Mouse (Mus musculus) frontal cortex, postnatal 14 days (tissue): ENCODE results near the gene Atcay.
A peak's percentile ranks its signal among the peaks of the same experiment; 100 is the strongest.
"Not testable (repeated sequence)": the region's sequence is repeated elsewhere in the genome, so short reads cannot be mapped to it uniquely, and the experiment has no call there.

Source experiments
- DNase-seq, 2 experiments: peaks; one replicate each; pipeline ENCODE4 v3.0.0; 2022; ENCODE audit warnings: low spot score in 2 of 2

Gene Atcay

GRCm38 (mm10) chr10:81242021-81242420 is 11.4 kb upstream of the Atcay start:
- DNase-seq = no peak

DNA sequence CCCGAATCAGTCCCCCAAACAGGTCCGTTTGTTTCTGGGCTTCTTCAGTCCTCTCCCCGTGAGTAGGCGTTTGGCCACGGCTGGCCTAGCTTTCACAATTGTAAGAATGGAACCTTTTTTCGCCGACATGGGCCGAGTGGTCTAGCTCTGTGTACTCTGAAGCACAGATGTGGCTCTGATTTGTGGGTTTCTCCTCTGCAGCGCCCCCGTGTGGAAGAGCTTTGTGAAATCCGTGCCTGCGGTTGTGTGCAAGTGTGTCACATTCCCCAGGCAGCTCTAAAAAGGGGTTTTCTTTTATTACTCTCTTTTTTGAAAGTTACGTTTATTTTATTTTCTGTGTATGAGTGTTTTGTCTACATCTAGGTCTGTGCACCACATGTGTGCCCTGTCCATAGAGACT is 10.2 kb upstream of the Atcay start:
- DNase-seq = peak in 1 of 2 experiments; percentile 60

DNA sequence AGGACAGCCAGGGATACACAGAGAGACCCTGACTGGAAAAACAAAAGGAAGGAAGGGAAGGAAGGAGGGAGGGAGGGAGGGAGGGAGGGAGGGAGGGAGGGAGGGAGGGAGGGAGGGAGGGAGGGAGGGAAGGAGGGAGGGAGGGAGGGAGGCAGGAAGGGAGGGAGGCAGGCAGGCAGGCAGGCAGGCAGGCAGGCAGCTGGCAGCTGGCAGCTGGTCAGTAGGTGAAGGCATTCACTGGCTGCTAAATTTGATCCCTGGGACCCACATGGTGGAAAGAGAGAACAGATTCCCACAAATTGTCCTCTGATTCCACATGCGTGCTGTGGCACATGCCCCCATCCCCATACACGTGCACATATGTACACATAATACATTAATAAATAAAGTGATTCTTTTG is 8.0 kb upstream of the Atcay start:
- DNase-seq = no peak

DNA sequence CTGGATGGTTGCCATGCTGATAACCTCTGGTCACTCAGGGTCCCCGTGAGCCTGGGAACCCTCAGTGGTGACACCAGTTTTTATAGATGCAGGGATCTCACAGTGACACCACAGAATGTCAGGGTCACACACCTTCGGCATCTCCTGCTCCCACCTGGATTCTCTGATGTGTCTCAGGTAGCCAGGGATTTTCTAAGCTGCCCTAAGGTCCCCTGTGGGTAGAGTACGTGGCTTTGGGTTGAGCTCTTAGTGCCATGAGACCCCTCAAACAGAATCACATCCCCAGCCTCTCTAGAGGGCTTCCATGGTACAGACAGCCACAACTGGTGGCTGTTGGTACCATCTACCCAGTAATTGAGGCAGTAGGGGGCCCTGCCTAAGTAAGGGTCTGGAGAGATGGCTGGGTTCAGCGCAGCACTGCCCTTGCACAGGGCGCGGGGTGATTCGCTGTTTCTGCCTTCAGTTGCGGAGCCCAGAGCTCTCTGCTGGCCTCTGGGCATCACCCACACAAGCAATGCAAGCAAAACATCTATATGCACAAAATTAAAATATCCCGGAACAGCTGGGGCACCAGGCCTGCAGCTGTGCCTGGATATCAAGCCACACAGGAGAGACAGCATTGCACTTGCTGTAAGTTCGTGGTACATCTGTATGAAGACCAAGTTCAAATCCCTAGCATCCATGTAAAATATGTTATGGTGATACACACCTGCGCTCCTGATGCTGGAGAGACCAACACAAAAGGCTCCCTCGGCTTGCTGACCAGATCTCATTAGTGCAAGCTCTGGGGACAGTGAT is 6.0 kb upstream of the Atcay start:
- no peak for DNase-seq

DNA sequence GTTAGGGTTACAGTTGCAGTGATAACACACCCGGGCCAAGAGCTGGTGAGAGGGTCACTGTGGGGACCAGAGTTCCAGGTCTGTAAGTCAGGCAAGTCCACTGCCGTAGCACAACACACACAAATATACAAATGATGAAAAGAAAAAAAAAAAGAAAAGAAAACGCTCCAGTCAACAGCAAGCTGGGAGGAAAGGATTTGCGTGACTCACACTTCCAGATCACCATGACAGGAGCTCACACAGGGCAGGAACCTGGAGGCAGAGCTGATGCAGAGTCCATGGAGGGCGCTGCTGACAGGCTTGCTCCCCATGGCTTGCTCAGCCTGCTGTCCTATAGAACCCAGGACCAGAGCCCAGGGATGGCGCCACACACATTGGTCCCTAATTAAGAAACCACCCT is 3.6 kb upstream of the Atcay start:
- DNase-seq = no peak

DNA sequence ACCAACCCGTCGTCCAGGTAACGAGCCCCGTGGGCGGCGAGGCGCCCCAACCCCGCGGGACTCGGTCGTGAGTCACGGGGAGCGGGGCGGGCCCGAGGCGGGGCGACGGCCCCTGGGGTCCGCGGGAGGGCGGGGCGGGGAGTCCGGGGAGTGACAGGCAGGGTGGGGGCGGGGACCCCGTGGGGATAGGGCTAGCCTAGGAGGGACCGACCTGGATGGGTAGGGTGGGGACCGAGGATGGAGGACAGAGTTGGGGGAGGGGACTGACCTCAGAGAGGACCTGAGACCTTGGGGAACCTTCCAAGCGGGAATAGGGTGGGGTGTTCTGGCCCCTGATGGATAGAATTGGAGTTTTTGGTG is 2.6 kb upstream of the Atcay start:
- DNase-seq = no peak

GRCm38 (mm10) chr10:81232580-81233225 is 2.1 kb upstream of the Atcay start, which contains the start of gene Zfr2:
TSS of gene Zfr2 (plus strand) at chr10:81233155.
- peak; percentile 91 to 94 for DNase-seq

- DNase-seq = no peak
Measured at GRCm38 (mm10) chr10:81231436-81231835, 803 bp upstream of the Atcay start.

- no peak for DNase-seq
Measured at GRCm38 (mm10) chr10:81229735-81230437, 747 bp downstream of the Atcay start.

GRCm38 (mm10) chr10:81223731-81224130 is 6.9 kb downstream of the Atcay start:
- not testable (repeated sequence) for DNase-seq

- DNase-seq = no peak
Measured at GRCm38 (mm10) chr10:81221402-81222015, 9.1 kb downstream of the Atcay start.

GRCm38 (mm10) chr10:81217964-81218363 is 12.7 kb downstream of the Atcay start:
- no peak for DNase-seq

DNA sequence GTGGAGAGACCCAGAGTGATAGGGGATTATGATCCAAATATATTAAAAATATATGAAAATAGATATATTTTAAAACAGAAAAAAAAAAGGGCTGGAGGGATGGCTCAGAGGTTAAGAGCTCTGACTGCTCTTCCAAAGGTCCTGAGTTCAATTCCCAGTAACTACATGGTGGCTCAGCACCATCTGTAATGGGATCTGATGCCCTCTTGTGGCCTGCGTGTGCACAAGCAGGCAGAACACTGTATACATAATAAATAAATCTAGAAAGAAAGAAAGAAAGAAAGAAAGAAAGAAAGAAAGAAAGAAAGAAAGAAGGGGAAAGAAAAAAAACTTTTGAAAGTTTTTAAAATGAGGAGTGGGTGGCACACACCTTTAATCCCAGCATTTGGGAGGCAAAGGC is 13.4 kb downstream of the Atcay start:
- DNase-seq = not testable (repeated sequence)

DNA sequence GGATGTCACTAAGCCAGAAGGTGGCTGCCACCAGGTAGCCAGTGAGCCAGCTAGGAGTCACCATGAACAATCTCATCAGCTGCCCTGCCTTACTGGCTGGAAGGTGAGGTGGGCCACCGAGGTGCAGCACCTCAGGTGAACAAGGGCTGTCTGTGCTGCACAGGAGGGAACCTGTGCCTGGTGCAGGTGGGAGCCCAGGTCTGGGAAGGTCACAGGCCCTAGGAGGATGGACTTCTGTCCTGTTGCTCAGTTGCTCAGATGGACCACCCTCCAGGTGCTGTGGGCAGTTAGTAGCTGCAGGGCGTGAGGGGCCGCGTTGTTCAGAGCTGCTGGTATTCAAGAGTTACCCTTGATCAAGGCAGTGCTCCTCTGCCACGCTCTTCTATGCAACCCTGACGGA is 13.8 kb downstream of the Atcay start:
- DNase-seq = no peak

DNA sequence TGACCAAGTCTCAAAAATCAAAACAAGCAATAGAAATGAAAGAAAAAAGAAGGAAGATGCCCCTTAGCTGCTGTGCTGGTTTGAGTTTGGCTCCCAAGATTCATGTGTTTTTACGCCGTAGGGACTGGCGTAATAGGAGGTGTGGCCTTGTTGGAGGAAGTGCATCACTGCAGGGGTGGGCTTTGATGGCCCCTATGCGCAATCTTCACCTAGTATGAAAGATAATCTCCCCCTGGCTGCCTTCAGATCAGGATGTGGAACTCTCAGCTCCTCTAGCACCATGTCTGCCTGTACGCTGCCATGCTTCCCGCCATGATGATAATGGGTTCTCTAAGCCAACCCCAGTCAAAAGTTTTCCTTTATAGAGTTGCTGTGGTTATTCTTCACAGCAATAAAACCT is 14.4 kb downstream of the Atcay start:
- DNase-seq = no peak

DNA sequence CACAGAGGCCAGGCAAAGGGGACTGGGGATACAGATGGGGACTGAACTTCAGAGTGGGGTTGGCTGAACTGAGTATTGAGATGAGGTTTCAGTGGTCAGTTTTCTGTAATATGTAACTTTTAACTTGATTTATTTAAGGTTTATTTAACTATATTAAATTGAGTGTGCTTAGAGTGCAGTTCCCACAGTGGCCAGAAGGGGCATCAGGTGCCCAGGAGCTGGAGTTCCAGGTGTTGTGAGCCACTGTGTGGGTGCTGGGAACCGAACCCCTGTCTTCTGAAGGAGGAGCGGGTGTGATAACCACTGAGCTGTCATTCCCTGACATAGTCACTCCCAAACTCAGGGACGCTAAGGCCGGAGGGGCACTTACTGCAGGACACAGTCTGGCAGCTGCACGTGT is 20.5 kb downstream of the Atcay start:
- DNase-seq = no peak

DNA sequence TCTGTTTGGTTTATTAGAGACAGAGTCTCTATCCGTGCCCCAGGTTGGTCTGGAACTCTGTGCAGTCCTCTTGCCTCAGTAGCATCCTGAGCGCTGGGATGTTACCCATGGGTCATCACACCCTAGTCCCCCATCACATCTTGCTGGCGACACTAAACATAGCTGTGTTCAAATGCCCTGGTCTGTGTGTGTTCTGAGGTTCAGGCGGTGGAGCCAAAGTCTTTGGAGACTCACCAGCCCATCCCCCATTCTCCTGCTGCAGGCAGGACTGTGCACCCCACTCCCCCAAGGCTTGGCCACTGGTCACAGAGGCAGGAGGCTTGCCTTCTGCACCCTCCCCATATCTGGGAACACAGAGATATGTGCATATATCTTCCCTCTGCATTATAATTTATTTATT is 26.5 kb downstream of the Atcay start:
- no peak for DNase-seq

DNA sequence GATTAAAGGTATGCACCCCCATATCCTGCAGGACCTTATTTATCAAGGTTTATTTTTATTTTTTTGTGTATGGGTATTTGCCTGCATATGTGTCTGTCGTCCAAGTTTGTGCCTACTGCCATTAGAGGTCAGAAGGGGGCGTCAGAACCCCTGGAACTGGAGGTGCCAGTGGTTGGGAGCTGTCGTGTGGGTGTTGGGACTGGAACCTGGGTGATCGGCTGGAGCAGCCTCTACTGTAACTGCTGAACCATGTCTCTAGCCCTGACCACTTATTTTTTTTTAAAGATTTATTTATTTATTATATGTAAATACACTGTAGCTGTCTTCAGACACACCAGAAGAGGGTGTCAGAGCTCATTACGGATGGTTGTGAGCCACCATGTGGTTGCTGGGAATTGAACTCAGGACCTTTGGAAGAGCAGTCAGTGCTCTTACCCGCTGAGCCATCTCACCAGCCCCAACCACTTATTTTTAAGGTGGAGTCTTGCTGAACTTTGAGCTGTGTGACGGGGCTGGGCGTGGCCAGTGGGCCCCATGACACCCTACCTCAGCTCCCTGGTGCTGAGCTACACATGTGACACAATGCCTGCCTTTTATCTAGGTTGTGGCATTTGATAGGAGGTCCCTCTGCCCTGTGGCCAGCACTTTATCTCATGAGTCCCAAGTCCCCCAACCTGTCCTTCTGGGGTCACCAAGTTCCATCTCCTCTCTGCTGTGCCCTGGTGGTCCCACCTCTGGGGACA is 27.5 kb downstream of the Atcay start:
- DNase-seq = no peak

DNA sequence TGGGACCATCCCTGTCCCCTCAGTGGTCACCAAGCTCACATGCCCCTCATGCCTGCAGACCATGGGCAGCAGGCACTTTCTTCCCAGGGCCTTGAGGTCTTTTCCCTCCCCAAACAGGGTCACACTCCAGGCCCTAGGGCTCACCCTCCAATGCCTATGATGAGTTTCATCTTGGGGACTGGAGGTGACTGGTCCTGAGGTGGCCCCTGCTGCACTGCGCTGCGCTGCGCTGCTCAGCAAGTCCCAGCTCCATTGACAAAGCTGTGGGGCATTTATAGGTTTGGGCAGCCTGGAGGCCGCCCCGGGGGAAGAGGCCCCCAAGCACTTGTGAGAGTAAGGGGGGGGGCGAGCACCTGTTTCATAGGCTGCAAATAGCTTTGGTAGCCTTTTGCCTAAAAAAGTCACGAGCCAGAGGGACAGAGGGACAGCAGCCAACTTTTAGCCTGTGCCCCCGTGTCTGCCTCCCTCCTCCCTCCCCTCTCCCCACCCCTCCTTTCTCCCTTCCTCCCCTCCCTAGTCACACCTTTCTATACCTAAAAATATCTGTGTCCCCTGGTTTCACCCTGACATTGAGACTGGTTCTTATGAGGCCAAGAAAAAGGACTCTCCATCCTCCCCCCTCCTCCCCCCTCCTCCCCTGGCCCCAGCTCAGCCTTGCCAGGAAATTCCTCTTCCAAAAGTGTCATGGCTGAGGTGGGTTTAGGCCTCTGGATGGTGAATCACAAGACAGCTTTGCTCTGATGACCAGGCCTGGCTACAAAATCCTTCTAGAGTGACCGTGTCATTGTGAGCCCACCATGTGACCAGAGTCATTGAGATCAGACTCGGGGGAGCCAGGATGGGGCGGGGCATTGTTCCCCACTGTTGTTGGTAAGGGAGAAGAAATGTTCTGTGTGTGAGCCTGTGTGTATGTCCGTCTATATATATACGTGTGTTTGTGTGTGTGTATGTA is 28.6 kb downstream of the Atcay start, which contains the start of gene Nmrk2:
TSS of gene Nmrk2 (minus strand) at position 245 of the 952 bp plus-strand sequence.
- no peak for DNase-seq

DNA sequence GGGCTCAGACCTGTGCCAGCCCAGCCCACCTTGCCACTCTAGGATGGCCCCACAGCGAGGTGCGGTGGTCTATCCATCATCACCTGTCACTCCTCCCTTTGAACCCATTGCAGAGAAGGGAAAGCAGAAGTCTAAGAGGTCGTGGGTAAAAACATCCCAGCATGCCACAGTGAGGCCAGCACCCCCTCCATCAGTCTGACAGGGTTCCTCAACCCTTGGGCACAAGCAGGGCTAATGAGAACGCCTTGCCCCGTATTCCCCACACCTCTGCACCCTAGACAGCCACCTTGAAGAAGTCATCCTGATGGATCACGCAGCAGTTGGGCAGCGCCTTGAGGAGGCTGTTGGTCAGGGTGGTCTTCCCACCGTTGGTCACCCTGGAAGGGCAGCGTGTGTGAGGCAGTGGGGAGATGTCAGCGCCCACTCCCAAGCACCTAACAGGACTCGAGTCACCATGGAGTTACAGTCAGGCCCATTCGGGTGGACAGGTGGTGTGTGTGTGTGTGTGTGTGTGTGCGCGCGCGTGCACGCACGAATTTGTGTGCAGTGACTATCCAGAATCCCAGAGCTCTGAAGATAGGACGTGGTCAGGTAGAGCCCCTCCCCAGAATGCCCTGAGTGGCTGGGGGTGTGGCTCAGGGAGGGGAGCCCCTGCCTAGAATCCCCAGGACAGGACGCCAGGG is 29.9 kb downstream of the Atcay start:
- no peak for DNase-seq
